Comparison of ENCODE assay signal across 14 mouse cellular contexts in genomic region chr5:120576781-120577301, GRCm38 (mm10). TPM values are rescaled to one million over a fixed set of nuclear protein-coding genes. Genes with fewer than 3 reads are reported as not detected.
DNase-seq lines count a peak whose midpoint lies in the region; ATAC-seq and TF ChIP-seq lines count a peak whose summit lies in the region.
"Had no signal": no experiment of that assay in that cellular context is flagged by ENCODE, and none has a peak within 500 bp of the region (broad histone marks: within the 10 kb centered on the region; RNA-seq: fewer than 3 reads in every experiment).

No protein-coding gene starts in this region.

- TF ChIP-seq POLR2A in liver, adult 2 months (IDR thresholded peaks at IDR 0.05; ENCODE audit: extremely low read depth, insufficient read depth, low read length), result no peak

- H3K36me3 ChIP-seq in liver, adult 2 months (ENCODE audit: control insufficient read depth, insufficient read depth, low read length), result peaks cover 4% of the 10 kb centered on the region; the same call in 1 of the 2 replicates
- no peaks in the 10 kb centered on the region for H3K36me3 ChIP-seq in stomach, embryonic 15.5 days
- H3K36me3 ChIP-seq: forebrain, embryonic 15.5 days had no signal

- H3K9ac ChIP-seq in liver, adult 2 months (ENCODE audit: low read depth, low read length), result no peak overlapping the region
- H3K9ac ChIP-seq in stomach, embryonic 15.5 days, result no peak overlapping the region
- H3K9ac ChIP-seq: forebrain, embryonic 15.5 days; heart, embryonic 13.5 days; midbrain, embryonic 13.5 days had no signal

- H3K4me2 ChIP-seq in stomach, embryonic 15.5 days, result no peak overlapping the region
- H3K4me2 ChIP-seq: forebrain, embryonic 15.5 days; heart, embryonic 13.5 days; midbrain, embryonic 13.5 days had no signal

- TF ChIP-seq CTCF in liver, adult 2 months (IDR thresholded peaks at IDR 0.05; ENCODE audit: low read depth, low read length), result no peak

- no peaks in the 10 kb centered on the region for H3K9me3 ChIP-seq in stomach, embryonic 15.5 days
- H3K9me3 ChIP-seq: forebrain, embryonic 15.5 days; heart, embryonic 13.5 days; midbrain, embryonic 13.5 days had no signal

- H3K79me2 ChIP-seq in liver, adult 2 months (ENCODE audit: control insufficient read depth, insufficient read depth, low read length), result peaks cover 35% of the 10 kb centered on the region

- WGBS in liver, adult 2 months, result 50% methylated on average over 11 of the region's 11 CpGs
- WGBS in stomach, embryonic 15.5 days, result 67% methylated on average over 11 of the region's 11 CpGs

- peak; percentile 32 to 41 for DNase-seq in cerebellum, adult 18-20 months
- DNase-seq in cerebellum, adult 11-12 months, result no peak
- peak; percentile 36 for DNase-seq in R1 (ENCODE audit: low read depth, low spot score)
- DNase-seq in liver, adult 2 months (ENCODE audit: extremely low read depth, low read depth, low spot score), result no peak
- no peak for DNase-seq in left cerebral cortex, adult 9 months (ENCODE audit: low spot score in 2 of 2)
- no peak for DNase-seq in natural killer cell, adult 2 months (ENCODE audit: low spot score in 2 of 2)
- DNase-seq in right cerebral cortex, postnatal 36 days (ENCODE audit: low spot score in 2 of 2), result no peak
- DNase-seq: cerebellum, adult 9-10 months had no signal

- peak; percentile 53; the same call in 1 of the 2 replicates for ATAC-seq in stomach, embryonic 15.5 days (ENCODE audit: insufficient read depth, low FRiP score, low read depth)
- ATAC-seq: forebrain, embryonic 15.5 days; midbrain, embryonic 13.5 days had no signal

- H3K4me3 ChIP-seq in liver, adult 2 months (ENCODE audit: insufficient read depth, low read depth, low read length), result no peak overlapping the region
- H3K4me3 ChIP-seq in stomach, embryonic 15.5 days (replicated peaks), result no peak overlapping the region
- H3K4me3 ChIP-seq: forebrain, embryonic 15.5 days; heart, embryonic 13.5 days; midbrain, embryonic 13.5 days had no signal

- H3K27me3 ChIP-seq in liver, adult 2 months (ENCODE audit: control insufficient read depth, insufficient read depth, low read length), result no peaks in the 10 kb centered on the region
- no peaks in the 10 kb centered on the region for H3K27me3 ChIP-seq in stomach, embryonic 15.5 days (replicated peaks)
- H3K27me3 ChIP-seq: forebrain, embryonic 15.5 days; heart, embryonic 13.5 days; midbrain, embryonic 13.5 days had no signal

- peak overlapping the region; percentile 49; the same call in 1 of the 2 replicates for H3K27ac ChIP-seq in liver, adult 2 months (replicated peaks; ENCODE audit: insufficient read depth, low read depth, low read length)
- peak overlapping the region; percentile 58; the same call in 1 of the 2 replicates for H3K27ac ChIP-seq in stomach, embryonic 15.5 days
- H3K27ac ChIP-seq: forebrain, embryonic 15.5 days; heart, embryonic 13.5 days; midbrain, embryonic 13.5 days had no signal

- H3K4me1 ChIP-seq in liver, adult 2 months (ENCODE audit: control insufficient read depth, insufficient read depth, low read length), result peaks cover 27% of the 10 kb centered on the region
- H3K4me1 ChIP-seq in stomach, embryonic 15.5 days, result peaks cover 39% of the 10 kb centered on the region

RNA-seq across cellular contexts. Expression of gene Tpcn1, which starts 11.6 kb away (rescaled TPM):
- total RNA-seq in liver, adult 2 months (2014; rRNA removed), result 7.6 and 11.5 TPM in 2 replicates
- polyA plus RNA-seq in liver, adult 2 months (2012; rRNA removed), result 51.9 and 78.1 TPM in 2 replicates
- 25.5 and 25.7 TPM in 2 replicates for polyA plus RNA-seq in stomach, embryonic 15.5 days (2015; fragmentation: Nextera tagmentation; extraction: Ambion mirVana)

RNA-seq across cellular contexts. Expression of gene Iqcd, which starts 12.0 kb away (rescaled TPM):
- total RNA-seq in liver, adult 2 months (2014; rRNA removed), result 0.09 TPM in 1 of 2 replicates, not detected in the other
- polyA plus RNA-seq in liver, adult 2 months (2012; rRNA removed), result 0.15 and 0.22 TPM in 2 replicates
- polyA plus RNA-seq in stomach, embryonic 15.5 days (2015; fragmentation: Nextera tagmentation; extraction: Ambion mirVana), result 0.40 and 0.69 TPM in 2 replicates

RNA-seq across cellular contexts. Expression of gene Rita1, which starts 35.5 kb away (rescaled TPM):
- 4.4 and 5.9 TPM in 2 replicates for total RNA-seq in liver, adult 2 months (2014; rRNA removed)
- polyA plus RNA-seq in liver, adult 2 months (2012; rRNA removed), result 9.1 and 10.5 TPM in 2 replicates
- 10.4 and 11.4 TPM in 2 replicates for polyA plus RNA-seq in stomach, embryonic 15.5 days (2015; fragmentation: Nextera tagmentation; extraction: Ambion mirVana)

RNA-seq across cellular contexts. Expression of gene Ddx54, which starts 35.7 kb away (rescaled TPM):
- total RNA-seq in liver, adult 2 months (2014; rRNA removed), result 15.2 and 19.8 TPM in 2 replicates
- polyA plus RNA-seq in liver, adult 2 months (2012; rRNA removed), result 24.2 and 24.6 TPM in 2 replicates
- 41.8 and 44.9 TPM in 2 replicates for polyA plus RNA-seq in stomach, embryonic 15.5 days (2015; fragmentation: Nextera tagmentation; extraction: Ambion mirVana)

RNA-seq across cellular contexts. Expression of gene Cfap73, which starts 57.2 kb away (rescaled TPM):
- not detected in 2 replicates for total RNA-seq in liver, adult 2 months (2014; rRNA removed)
- not detected in 2 replicates for polyA plus RNA-seq in liver, adult 2 months (2012; rRNA removed)
- polyA plus RNA-seq in stomach, embryonic 15.5 days (2015; fragmentation: Nextera tagmentation; extraction: Ambion mirVana), result not detected in 2 replicates
- polyA plus RNA-seq: heart, embryonic 13.5 days; kidney, embryonic 16.5 days; limb, embryonic 11.5 days; midbrain, embryonic 13.5 days had no signal

Comparison
In these comparisons a context has a peak if more than half of its experiments do, and no peak if none do; other contexts are left out.
1. DNase-seq: peak in cerebellum, adult 18-20 months (2 of 2) and R1 (single experiment); none in cerebellum, adult 11-12 months (single experiment), liver, adult 2 months (single experiment), left cerebral cortex, adult 9 months (0 of 2), natural killer cell, adult 2 months (0 of 2) and right cerebral cortex, postnatal 36 days (0 of 2).